Mouse (Mus musculus): Measurements from ENCODE around the gene Lbh. TPM values are rescaled to one million over a fixed set of nuclear protein-coding genes. Genes with fewer than 3 reads are reported as not detected.

Gene Lbh
- total RNA-seq, 2 experiments from 2014 or later = 44.4 to 45.5 TPM

- DNase-seq (ENCODE audit: low spot score in 2 of 2) = no peak
- intact Hi-C loops (cut with DNase I) = no loop called here
These were observed 16.5 kb downstream of the Lbh start for GRCm38 (mm10) chr17:72934653-72935052.

DNA sequence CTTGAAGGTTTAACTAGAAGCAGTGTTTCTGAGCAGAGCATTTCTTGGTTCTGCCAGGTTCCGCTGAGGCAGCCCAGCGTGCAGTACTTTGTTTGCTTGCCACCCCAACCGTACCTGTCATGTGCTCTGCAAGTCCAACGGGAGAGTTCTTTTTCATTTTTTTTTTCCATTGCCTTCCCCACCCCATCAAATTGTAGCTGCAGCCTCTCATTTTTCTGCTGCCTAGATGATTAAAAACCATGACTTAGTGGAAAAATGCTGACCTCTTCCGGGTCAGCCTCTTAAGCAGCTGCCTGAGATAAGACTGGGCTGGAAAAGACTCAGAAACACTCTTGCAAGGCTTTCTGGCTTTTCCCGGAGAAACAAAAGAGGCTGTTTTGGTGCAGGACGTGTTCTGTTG is 17.8 kb downstream of the Lbh start:
- intact Hi-C loops (cut with DNase I) = no loop called here
- no peak for DNase-seq (ENCODE audit: low spot score in 2 of 2)

DNA sequence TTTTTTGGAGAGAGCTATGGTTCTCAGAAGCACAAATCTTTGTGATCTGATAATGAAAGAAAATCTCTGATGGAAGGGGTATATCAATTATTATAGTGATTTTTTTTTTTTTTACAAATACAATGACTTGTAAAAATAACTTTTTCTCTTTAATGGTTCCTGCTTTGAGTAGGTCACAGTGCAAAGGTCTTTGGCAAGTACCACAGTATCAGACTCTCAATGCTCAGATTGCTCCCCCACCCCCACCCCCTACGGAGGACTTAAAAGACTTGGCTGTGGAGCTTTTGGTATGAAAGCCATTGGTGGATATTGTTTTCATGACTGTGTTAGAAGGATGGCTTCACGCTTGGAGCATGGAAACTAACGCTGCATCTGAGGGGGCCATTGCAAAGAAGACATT is 18.2 kb downstream of the Lbh start:
- intact Hi-C loops (cut with DNase I) = no loop called here

GRCm38 (mm10) chr17:72937204-72937603 is 19.1 kb downstream of the Lbh start:
- DNase-seq (ENCODE audit: low spot score in 2 of 2) = no peak
- intact Hi-C loops (cut with DNase I) = no loop called here

More for the DNA sequence above, 18.2 kb downstream of the Lbh start:
- DNase-seq (ENCODE audit: low spot score in 2 of 2) = no peak

GRCm38 (mm10) chr17:72938026-72938795 is 20.1 kb downstream of the Lbh start:
- intact Hi-C loops (cut with DNase I) = no loop called here
- peak in 1 of 2 experiments; percentile 17 for DNase-seq (ENCODE audit: low spot score in 2 of 2)

- intact Hi-C loops (cut with DNase I) = no loop called here
- peak in 1 of 2 experiments; percentile 55 for DNase-seq (ENCODE audit: low spot score in 2 of 2)
These were observed 20.9 kb downstream of the Lbh start for GRCm38 (mm10) chr17:72938871-72939568.

GRCm38 (mm10) chr17:72939569-72939899 is 21.4 kb downstream of the Lbh start:
- intact Hi-C loops (cut with DNase I) = no loop called here
- no peak for DNase-seq (ENCODE audit: low spot score in 2 of 2)

- intact Hi-C loops (cut with DNase I) = no loop called here
These were observed 26.3 kb downstream of the Lbh start for GRCm38 (mm10) chr17:72944368-72944767.

GRCm38 (mm10) chr17:72947111-72947859 is 29.2 kb downstream of the Lbh start:
- intact Hi-C loops (cut with DNase I) = no loop called here
- DNase-seq (ENCODE audit: low spot score in 2 of 2) = no peak

More at GRCm38 (mm10) chr17:72944368-72944767, 26.3 kb downstream of the Lbh start:
- no peak for DNase-seq (ENCODE audit: low spot score in 2 of 2)

- DNase-seq (ENCODE audit: low spot score in 2 of 2) = no peak
- intact Hi-C loops (cut with DNase I) = no loop called here
These were observed 30.0 kb downstream of the Lbh start for GRCm38 (mm10) chr17:72948119-72948518.

DNA sequence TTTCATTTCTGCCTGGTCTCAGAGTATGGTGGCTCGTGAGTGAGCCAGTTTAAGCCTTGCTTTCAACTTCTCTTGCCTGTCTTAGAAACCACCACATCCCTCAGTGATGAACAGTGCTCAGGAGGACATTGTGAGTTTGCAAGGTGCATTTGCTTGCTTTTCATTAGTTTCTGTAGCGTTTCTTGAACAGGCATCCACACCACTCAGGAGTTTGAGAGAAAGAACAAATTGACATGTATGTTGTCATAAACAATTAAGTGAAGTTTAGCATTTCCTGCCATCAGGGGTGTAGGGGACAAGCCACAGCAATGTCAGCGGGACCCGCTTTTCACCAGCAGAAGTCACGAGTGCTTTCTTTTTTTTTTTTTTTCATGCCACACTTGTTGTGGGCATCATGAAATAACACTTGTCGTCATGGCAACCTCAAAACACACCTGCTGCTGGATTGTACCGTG is 31.2 kb downstream of the Lbh start:
- no peak for DNase-seq (ENCODE audit: low spot score in 2 of 2)
- intact Hi-C loops (cut with DNase I) = no loop called here

- intact Hi-C loops (cut with DNase I) = no loop called here
- no peak for DNase-seq (ENCODE audit: low spot score in 2 of 2)
These were observed 33.2 kb downstream of the Lbh start for GRCm38 (mm10) chr17:72951331-72951730.

DNA sequence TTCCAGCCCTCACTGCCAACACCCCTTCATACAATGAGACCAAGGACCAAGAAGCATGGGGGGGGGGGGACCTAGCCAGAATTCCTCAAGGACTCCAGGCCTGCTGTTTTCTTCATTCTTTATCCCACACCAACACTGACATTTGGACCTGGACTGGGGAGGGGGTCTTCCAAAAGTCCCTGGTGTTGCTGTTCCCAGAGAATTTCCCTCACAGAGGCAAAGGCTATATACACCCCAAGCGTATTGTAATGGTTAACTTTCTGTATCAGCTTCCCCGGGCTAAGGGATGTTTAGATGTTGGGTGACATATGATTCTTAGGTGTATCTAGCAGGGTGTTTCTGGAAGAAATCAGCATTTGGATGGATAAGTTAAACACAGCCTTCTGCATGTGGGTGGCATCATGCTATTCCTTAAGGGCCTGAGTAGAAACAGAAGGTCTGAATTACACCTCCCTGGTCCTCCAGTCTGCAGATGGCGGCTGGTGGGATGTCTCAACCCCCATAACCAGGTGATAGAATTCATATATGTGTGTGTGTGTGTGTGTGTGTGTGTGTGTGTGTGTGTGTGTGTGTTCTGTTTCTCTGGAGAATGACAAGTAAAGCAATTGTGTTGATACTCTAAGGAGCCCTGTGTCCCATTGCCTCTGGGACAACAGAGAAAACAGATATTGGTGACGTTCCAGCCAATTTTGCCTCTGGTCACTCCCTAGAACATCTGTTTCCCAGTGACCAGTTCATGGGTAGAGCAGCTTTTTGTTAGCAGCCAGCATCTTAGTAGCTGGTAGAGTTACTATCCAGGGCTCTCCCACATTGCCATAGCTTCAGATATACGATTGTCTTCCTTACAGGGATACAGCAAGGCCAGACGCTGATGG is 35.9 kb downstream of the Lbh start:
- DNase-seq (ENCODE audit: low spot score in 2 of 2) = peak in 1 of 2 experiments; percentile 41
- intact Hi-C loops (cut with DNase I) = no loop called here

GRCm38 (mm10) chr17:72955534-72955933 is 37.4 kb downstream of the Lbh start:
- intact Hi-C loops (cut with DNase I) = loop anchor here (5.0 kb wide), 1 partner anchor 47 kb away; no protein-coding TSS in a partner anchor
- no peak for DNase-seq (ENCODE audit: low spot score in 2 of 2)

GRCm38 (mm10) chr17:72957016-72957415 is 38.9 kb downstream of the Lbh start:
- DNase-seq (ENCODE audit: low spot score in 2 of 2) = no peak
- intact Hi-C loops (cut with DNase I) = loop anchor here (5.0 kb wide), 1 partner anchor 45 kb away; no protein-coding TSS in a partner anchor

DNA sequence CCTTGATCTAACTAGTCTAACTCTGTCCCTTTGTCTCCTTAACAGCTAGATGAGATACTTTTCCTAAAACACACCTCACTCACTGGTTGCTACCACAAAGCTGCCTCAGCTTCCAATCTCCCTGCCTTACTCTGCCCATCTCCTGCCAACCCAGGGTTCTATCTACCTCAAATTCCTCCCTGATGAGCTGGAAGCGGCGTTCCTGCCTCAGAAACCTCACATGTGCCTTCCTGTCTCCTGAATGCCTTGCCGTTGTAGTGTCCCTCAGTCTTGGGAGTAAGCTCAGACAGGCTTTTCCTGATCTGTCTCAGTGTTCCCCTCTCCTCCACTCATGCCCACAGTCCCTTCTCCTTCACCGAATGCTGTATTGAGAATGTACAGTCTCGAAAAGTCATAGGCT is 40.8 kb downstream of the Lbh start:
- DNase-seq (ENCODE audit: low spot score in 2 of 2) = no peak
- intact Hi-C loops (cut with DNase I) = loop anchor here (5.0 kb wide), 1 partner anchor 43 kb away; no protein-coding TSS in a partner anchor

GRCm38 (mm10) chr17:72959497-72960039 is 41.5 kb downstream of the Lbh start:
- no peak for DNase-seq (ENCODE audit: low spot score in 2 of 2)
- intact Hi-C loops (cut with DNase I) = loop anchor here (5.0 kb wide), 1 partner anchor 43 kb away; no protein-coding TSS in a partner anchor

DNA sequence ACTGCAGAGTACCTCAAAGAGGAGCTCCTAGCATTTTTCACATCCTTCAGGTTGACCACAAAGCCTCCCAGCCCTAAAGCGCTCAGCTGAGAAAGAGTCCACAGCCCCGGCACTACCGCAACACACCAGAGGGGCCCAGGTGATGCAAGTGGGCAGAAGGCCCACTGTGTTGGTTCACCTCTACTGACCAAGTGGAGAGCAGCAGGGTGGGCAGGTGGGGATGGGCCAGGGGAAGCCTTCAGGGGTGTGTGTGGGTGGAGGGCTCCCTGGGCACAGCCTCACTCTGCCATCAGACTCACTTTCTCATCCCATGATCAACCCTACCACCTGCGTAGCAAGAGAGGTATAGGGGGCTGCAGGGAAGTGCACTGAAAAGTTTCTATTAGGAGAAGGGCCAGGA is 42.1 kb downstream of the Lbh start:
- intact Hi-C loops (cut with DNase I) = no loop called here
- DNase-seq (ENCODE audit: low spot score in 2 of 2) = no peak

GRCm38 (mm10) chr17:72960873-72961272 is 42.8 kb downstream of the Lbh start:
- DNase-seq (ENCODE audit: low spot score in 2 of 2) = no peak
- intact Hi-C loops (cut with DNase I) = no loop called here

Data from left cerebral cortex, postnatal 14 days (tissue).